Mouse (Mus musculus): ENCODE data around the gene Mpig6b.

Mpig6b gene

DNA sequence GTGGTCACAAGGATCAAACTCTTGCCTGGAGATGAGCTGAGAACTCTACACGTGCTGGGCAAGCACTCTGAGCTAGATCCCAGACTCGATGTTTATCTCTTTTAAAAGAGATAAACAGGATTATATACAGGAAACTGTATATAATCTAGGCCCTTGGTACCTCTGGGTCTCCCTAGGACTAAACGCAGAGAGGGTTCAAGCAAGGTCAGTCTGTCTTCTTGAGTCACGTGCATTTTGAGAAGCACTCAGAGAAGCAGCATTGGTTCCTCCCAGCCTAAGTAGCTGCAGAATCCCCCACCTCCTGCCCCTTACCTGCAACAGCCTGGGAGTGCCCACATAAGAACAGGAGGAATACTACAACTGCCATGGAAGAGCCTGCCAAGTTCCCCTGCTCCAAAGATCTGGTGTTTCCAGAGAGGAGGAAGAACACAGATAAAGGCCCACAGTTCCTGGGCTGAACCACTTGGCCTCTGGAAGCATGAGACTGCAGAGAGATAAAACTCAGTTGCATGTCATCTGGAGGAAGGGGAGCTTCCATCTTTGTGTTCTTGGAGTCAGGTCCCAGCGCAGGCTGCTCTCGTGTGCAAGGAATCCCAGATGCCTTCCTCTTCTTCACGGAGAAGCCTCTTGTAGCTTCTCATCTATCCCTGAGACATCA is 19.4 kb upstream of the Mpig6b start, which contains the start of gene Ly6g6f:
Gene Ly6g6f (minus strand): TSS at position 403 of the 658 bp plus-strand sequence.
- no peak for DNase-seq

DNA sequence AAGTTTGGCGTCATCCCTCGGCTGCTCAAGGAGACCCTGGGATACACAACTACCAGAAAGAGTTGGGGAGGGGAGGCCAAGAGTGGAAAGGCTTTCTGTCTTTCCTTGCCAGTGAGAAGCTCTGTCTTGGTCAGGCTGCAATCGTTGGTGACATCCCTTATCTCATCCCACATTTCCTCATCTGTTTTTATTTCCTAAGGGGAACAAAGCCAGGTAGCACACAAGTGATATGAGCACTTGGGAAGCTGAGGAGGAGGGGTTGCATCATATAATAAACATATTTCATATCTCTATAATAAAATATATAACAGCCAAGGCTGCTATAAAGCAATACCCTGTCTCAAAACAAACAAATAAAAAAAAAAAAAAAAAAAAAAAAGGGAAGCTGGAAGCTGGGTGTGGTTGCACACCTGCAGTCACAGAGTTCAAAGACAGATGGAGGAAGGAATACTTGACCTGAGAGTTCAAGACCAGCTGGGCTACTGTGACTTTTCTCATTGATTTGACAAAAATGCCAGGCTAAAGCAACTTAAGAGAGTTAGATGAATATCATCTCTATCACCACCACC is 18.0 kb upstream of the Mpig6b start:
- no peak for DNase-seq

DNA sequence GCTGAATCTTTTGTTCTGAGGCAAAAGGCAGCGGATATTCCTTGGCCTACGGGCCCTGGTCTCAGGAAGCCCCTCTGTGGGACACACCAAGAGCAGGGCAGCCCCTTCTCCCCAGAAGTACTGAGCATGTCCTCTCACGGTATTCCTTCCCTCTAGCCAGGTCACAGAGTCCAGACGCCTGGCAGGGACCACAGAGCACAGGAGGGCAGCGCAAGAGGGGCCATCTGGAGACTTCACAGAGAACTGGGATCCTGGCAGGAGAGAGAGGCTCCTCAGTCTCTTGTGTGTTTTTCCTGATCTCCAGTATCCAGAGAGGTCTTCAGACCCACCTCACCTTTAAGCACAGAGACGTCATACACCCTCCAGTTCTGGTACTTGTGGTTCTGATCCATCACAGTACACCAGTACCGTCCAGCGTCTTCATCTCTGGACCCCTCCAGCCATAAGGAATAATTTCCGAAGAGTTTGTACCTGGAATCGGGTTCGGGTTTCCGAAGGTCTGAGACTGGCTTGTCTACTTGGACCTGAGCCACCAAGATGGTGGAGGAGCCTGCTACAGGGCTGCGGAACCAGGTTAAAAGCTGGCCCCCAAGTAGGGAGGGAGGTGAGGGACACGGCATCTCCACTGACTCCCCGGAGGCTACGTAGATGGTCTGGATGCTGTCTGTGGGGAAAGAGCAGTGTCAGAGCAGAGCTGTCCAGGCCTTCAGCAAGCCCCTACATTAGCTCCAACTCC is 17.0 kb upstream of the Mpig6b start:
- no peak for DNase-seq

DNA sequence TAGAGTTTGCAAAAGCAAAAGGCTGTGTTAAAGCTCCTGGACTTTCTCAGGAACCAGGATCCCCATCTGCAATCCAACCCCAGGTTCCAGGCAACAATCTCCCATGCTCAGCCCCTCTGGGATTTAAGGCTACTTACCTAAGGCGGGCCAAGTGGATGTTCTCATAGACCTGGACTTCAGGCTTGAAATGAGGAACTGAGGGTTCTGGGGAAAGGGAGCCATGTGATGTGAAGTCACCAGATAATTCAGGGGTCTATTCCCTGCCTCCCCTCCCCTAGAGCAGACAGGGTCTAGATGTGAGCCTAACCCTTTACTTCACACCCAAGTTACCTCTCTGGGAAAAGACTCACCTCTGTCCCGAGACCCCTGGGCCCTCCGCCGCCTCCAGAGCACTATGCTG is 14.7 kb upstream of the Mpig6b start:
- DNase-seq = no peak

DNA sequence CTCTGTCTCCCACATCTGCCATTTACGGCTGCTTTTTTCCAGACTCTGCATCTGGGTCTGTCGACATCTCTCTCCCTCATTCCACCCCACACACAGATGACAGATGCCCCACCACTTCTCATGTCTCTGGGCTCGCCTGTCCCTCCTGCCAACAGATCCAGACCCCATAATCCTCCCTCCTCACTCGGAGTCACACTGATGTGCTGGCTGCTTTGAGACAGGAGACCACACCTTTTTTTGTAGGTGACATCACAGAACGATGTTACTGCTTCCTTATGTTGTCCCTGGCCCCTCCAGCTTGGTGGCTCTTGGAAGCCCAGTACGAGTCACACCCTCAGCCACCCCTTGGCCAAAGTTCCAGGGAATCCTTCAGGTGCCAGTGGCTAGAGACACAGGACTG is 14.3 kb upstream of the Mpig6b start:
- no peak for DNase-seq

DNA sequence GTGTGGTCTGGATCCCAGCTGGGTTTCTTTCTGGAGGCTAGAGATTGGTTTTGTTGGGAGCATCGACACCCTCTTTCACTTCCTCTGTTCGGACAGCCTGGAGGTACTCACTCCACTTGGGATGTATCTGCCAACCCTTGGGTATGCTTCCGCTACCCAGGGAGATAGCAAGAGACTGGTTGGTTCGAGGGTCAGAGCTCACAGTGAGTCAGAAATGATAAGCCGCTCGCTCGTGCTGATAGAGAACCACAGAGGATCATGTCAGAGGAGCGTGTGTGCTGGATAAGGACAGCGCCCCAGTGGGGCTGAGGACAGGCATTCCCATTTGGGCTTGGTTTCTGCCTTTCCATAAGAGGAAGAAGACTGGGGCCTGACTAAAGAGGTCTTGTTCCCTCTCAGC is 13.8 kb upstream of the Mpig6b start:
- DNase-seq = no peak

DNA sequence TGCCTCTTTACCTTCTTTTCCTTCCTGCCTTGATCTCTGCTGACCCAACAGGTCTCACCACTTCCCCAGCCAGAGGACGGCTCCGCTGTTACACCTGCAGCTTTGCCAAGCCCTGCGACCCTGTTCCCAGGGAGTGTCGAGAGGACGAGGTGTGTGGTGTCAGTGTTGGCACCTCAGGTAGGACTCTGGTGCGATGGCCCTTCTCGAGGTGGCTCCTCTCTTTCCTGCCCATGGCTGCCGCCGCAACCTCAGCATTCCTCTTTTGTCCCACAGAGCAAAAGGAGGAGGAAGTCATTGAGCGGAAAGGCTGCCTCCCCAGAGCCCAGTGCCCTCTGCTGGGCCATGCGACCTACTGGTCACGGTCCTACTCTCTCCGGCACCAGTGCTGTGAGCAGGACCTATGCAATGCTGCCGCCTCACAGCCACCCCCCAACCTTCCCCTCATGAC is 11.8 kb upstream of the Mpig6b start, which contains the start of gene Ly6g6d:
Gene Ly6g6d (minus strand): TSS at position 280 of the 448 bp plus-strand sequence.
- DNase-seq = no peak

DNA sequence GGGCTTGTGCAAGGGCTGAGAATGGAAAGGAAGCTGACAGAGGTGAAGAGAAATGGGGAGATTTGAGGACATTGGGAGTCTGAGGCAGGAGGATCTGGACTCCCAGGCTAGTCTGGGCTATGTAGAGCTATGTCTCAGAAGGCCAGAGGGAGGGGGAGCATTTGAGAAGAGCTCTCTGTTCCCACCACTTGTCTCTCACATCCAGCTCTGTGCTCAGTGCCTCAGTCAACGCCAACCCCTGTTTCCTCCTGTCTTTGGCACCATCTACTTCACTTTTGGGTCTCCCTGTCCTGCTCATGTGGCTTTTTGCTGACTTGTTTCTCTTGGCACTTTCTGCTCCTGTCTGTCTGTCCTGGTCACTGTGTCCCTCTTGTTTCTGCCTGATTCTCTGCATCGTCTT is 11.3 kb upstream of the Mpig6b start:
- no peak for DNase-seq

DNA sequence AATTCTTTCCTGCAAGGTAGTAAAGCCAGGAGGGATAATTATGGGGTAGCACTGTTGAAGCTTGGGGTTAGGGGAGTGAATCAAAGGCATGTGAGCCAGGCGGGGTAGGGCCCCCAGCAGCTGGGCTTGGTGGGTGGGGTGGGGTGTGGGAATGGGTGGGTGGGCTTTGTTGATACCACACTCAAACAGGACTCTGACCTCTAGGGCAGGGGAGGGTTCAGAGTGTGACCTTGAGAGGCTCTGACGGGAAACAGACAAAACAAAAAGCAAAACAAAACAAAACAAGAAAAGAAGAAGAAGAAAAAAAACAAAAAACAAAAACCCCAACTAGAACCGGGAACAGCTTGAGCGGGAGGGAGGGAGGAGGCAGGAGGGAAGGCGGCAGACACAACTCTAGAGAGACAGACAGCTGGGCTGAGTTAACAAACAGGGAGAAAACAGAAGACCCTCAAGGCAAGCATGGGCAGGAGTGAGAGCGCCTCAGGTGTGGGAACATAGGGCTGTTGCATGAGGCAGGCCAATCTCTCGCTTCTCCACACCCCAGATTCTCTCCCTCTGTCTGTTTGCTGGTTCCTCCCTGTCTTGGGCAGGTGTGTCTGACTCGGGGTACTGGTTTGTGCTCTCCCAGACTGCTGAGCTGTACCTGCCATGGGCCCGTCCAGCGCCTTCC is 10.7 kb upstream of the Mpig6b start, which contains the start of gene Ly6g6e:
Gene Ly6g6e (plus strand): TSS at position 396 of the 670 bp plus-strand sequence.
- DNase-seq = no peak

DNA sequence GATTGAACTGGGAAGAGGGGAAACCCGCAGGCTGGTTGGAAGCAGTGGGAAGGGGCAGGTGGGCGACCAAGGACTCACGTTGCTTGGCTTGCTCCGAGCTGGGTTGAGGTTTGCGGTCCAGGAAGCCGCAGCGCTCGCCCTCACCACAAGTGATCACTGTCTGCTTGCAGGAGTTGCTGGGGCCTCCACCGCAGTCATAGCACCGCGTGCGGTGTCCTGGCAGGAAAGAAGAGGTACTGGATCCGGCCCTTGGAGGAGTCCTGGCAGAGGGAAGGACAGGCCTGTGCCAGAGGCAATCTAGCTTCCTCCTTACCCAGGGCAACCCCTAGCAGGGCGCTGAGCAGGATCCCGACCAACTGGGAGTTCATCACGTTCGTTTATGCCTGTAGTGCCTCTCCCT is 8.1 kb upstream of the Mpig6b start:
- DNase-seq = peak; percentile 57

DNA sequence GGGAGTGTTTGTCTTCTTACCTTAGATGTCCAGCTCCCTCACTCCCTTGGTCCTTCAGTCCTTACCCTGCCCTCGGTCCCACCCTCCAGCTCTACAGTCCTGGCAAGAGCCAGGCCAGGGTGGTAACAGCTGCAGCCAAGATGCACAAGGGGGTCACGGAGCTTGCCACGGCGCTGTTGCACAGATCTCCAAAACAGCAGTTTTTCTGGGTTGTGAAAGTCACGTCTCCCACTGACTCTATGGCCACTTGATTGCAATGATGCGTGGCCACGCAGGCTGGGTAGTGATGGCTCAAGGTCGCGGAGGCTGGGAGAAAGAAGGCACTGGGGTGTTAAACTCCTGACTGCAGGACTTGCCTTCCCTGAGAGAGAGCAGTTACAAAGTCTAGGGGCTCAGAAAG is 5.5 kb upstream of the Mpig6b start:
- DNase-seq = peak; percentile 50

DNA sequence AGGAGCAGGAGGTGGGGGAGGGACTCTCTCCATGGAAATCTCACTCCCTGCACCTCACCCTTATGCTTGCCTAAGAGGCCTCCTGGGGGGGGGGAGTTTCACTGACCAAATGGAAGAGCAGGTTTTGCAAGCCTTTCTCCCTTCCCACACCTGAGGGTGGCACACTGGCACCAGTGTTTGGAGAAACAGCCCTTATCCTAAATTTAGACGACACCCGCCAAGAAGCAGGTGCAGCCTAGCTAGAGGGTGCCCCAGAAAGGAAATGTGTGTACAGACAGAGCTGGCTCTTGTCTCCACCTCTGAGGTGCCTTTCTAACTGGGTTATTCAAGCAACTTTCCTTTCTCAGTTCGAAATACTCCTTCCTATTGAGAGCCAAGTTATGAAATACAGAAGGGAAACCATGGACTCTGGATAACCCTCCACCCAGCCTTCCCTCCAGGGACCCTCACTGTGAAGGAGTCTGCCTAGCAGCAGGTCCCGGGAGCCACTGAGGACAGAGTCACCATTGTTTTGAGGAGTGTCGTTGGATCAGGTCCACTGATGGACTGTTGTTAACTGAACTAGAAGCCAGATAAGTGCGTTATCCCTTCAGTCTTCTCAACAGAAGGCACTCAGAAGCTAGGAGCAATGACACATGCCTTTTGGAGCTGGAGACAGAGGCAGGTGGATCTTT is 4.7 kb upstream of the Mpig6b start:
- peak; percentile 67 for DNase-seq

DNA sequence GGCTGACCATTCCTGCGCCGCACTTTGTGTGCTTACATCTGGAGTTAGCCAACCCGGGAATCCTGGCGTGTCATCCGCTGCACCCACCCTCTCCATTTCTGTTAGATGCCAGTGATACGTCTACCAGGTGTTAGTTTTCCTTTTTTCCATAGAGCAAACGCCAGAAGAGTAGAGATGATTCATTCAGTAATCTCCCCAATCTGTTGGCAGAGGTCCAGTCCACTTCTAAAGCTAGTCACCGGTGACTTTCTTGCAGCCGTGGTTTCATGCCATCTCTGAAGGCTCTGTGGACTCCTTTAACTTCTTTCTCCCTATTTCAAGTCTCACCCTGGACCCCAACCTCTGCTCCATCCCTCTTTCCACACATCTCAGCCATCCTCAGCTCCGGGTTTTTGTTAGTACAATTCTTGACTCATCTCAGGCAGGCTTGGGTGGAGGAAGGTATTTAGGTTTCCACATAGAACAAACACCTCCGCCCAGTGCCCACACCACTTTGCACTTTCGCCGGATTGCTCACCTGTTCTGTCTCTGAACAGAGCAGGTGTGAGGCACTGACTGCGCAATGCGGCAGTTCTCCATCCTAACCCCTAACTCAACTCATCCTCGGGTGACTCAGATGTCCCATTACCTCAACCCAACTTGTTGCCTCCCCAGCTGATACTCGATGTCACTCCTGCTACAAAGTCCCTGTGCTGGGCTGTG is 2.4 kb upstream of the Mpig6b start:
- DNase-seq = no peak

DNA sequence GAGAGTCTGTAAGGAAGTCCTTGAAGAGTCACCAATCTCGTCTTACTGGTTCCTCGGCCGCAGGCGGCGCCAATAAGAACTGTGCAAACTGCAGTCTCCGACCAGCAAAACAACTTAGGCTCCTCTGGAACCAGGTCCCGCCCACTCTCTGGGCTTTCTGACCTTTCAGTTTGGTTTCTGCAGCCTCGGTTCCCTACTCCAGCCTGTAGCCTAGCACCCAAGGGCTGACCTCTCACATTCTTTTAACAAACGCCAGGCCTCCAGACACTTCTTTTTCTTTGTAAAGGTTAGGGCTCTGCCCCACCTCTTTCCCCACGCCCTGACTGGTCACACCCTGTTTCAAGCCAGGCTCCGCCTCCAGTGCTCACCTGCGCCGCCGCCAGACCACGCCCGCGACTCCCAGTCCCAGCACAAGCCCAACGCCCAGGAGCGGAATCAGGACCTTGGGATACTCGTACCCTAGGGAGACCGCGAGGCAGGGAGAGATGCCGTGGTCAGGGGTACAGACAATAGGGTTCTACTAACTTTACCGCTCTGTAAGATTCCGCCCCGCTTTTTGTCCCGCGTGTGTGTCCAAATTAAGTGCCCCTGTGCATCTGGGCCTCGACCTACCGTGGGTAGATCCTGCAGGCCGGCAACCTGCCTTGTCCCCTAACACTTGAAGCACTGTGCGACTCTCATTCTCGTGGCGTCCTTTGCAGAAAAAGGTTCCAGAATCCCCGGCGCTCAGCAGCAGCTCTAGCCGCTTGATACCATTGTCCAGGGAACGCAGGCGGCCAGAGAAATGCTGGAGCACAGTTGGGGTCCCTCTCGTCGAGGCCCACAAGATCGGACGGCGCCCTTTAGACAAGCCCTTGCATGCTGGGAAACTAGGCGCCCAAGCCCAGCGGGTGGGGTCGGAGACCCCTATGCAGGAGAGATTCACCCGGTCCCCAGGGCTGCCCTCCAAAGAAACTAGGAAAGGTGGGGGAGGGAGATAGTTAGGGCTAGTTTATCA is 735 bp downstream of the Mpig6b start, which contains the start of gene Ly6g6c:
Gene Ly6g6c (plus strand): TSS at position 438 of the 997 bp plus-strand sequence.
- DNase-seq = peak; percentile 57

DNA sequence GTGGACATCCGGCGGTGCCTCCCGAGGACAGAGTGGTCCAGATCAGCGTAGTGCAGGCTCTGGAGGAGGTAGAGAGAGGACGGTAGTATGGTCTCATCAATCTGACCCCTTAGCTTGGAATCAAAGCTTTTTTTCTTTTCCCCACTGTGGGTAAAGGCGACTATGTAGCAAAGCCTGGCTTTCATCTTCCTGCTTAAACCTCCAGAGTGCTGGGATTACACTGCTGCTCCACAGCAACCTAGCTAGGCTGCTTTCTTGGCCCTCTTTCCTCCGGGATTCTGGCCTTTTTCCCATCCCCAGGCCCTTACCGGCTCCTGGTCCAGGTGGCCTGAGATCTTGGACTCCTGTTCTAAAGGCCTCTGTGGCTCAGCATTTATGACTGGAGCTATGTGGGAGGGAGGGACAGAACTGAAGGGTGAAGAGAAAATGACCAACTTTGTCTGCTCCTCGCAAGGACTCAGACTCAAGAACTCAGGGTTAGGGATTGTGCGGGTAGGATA is 1.6 kb downstream of the Mpig6b start:
- DNase-seq = no peak

DNA sequence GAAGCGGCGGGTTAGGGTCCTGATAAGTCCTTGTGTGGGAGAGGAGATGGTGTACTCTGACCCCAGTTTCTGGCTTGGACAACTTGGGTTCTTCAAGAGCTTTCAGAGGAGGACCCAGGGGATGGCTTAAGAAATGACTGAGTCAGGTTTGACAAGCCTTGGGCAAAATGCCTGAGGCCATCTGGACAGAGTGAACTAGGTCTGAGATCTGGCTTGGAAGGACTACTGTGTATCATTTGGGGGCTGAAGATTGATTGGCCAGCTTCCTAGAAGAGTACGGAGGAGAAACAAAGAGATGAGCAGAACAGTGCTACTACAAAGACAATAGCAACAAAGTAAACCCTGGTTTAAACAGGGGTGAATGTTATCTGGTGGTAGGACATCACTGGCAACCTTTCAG is 2.5 kb downstream of the Mpig6b start:
- no peak for DNase-seq

DNA sequence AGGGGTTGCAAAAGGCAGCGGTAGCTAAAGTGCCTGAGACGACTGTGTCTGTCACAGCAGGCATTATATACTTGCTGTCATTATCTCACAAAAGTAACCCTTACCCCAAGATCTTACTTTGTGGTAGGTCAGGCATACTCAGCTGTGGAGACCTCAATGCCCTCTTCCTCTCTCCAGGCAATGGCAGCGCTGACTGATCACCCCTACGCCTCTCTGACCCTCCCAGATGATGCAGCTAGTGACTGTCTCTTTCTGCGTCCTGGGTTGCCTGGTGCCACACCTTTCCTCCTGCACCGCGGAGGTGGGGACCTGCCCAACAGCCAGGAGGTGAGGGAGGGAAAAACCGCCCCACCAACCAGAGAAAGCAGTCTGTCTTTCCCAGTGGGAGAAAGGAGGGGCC is 4.7 kb downstream of the Mpig6b start:
- no peak for DNase-seq

DNA sequence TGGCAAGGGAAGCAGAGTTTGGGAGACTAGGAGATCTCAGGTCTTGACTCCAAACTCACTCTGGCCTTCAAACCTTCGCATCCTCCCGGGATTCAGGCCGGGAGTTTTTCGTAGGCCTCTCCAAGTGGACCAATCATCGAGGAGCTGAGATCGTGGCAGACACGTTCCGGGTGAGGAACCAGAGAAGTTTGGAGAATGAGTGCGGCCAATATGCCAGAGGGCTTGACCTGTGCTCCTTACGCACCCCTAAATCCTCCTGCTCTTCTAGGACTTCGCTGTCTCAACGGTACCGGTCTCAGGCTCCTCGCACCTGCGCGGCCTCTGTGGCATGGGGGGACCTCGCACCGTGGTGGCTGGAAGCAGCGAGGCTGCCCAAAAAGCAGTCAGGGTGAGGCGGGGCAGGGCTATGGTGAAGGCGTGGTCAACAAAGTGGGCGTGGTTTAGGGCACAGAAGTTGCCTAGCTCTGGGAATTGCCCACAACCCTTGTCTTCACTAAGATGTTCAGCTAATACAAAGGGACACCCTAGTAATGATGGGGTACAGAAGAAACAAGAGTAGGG is 5.2 kb downstream of the Mpig6b start:
- no peak for DNase-seq

DNA sequence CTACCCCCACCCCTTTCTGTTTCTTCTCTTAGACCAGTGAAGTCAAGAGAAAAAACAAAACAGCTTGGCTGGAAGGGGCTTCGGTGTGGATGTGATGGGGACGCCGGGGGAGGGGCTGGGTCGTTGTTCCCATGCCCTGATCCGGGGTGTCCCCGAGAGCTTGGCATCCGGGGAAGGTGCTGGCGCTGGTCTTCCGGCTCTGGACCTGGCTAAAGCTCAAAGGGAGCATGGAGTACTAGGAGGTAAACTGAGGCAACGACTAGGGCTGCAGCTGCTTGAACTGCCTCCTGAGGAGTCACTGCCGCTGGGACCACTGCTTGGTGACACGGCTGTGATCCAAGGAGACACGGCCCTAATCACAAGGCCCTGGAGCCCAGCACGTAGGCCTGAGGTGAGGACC is 5.9 kb downstream of the Mpig6b start:
- peak; percentile 50 for DNase-seq
